Mouse (Mus musculus): ENCODE measurements around the gene Pdzd7. TPM values are rescaled to one million over a fixed set of nuclear protein-coding genes. Genes with fewer than 3 reads are reported as not detected.
A peak's percentile ranks its signal among the peaks of the same experiment; 100 is the strongest.

Gene Pdzd7
- polyA plus RNA-seq, 1 experiment from 2014 or later: 0.72 TPM

- H3K4me2 ChIP-seq (replicated peaks): no peak overlapping the region
- no peak overlapping the region for H3K9ac ChIP-seq
- H3K27ac ChIP-seq: no peak overlapping the region
- H3K36me3 ChIP-seq: peaks cover 69% of the 10 kb centered on the region
- no peak for ATAC-seq (ENCODE audit: low FRiP score)
- no peaks in the 10 kb centered on the region for H3K9me3 ChIP-seq (replicated peaks)
- no peaks in the 10 kb centered on the region for H3K27me3 ChIP-seq
- H3K4me3 ChIP-seq: no peak overlapping the region
- H3K4me1 ChIP-seq: no peaks in the 10 kb centered on the region
- WGBS: 82% methylated on average over 11 of the region's 11 CpGs
Measured at GRCm38 (mm10) chr19:44997786-44998185, 47.7 kb downstream of the Pdzd7 start.

- Histone ChIP-seq H3K9ac (no peak overlapping the region), H3K27me3 (no peaks in the 10 kb centered on the region), H3K27ac (no peak overlapping the region), H3K4me3 (no peak overlapping the region), H3K9me3 (replicated peaks) (no peaks in the 10 kb centered on the region), H3K36me3 (peaks cover 19% of the 10 kb centered on the region), H3K4me2 (replicated peaks) (no peak overlapping the region), H3K4me1 (peaks cover 30% of the 10 kb centered on the region)
- no peak for ATAC-seq (ENCODE audit: low FRiP score)
- 65% methylated on average over 7 of the region's 7 CpGs for WGBS
Measured at GRCm38 (mm10) chr19:44992712-44993111, 52.8 kb downstream of the Pdzd7 start.

- no peak for ATAC-seq (ENCODE audit: low FRiP score)
- no peaks in the 10 kb centered on the region for H3K9me3 ChIP-seq (replicated peaks)
- H3K36me3 ChIP-seq: peaks cover 15% of the 10 kb centered on the region; the same call in 1 of the 2 replicates
- H3K4me2 ChIP-seq (replicated peaks): no peak overlapping the region
- H3K27me3 ChIP-seq: no peaks in the 10 kb centered on the region
- no peak overlapping the region for H3K4me3 ChIP-seq
- no peak overlapping the region for H3K27ac ChIP-seq
- peaks cover 30% of the 10 kb centered on the region for H3K4me1 ChIP-seq
- H3K9ac ChIP-seq: no peak overlapping the region
- WGBS: 50% methylated on average over 7 of the region's 7 CpGs
Measured at GRCm38 (mm10) chr19:44992246-44992645, 53.3 kb downstream of the Pdzd7 start.

- H3K9me3 ChIP-seq (replicated peaks): no peaks in the 10 kb centered on the region
- peak overlapping the region; percentile 67; the same call in 1 of the 2 replicates for H3K4me3 ChIP-seq
- 72% methylated on average over 8 of the region's 8 CpGs for WGBS
- peaks cover 30% of the 10 kb centered on the region for H3K4me1 ChIP-seq
- H3K36me3 ChIP-seq: 0 out of 2 replicates have a peak, but pooled peaks cover 4% of the 10 kb centered on the region
- no peak overlapping the region for H3K27ac ChIP-seq
- ATAC-seq (ENCODE audit: low FRiP score): no peak
- H3K4me2 ChIP-seq (replicated peaks): peak overlapping the region; percentile 78
- H3K9ac ChIP-seq: peak overlapping the region; percentile 86
- no peaks in the 10 kb centered on the region for H3K27me3 ChIP-seq
Measured at GRCm38 (mm10) chr19:44991031-44991430, 54.5 kb downstream of the Pdzd7 start.

DNA sequence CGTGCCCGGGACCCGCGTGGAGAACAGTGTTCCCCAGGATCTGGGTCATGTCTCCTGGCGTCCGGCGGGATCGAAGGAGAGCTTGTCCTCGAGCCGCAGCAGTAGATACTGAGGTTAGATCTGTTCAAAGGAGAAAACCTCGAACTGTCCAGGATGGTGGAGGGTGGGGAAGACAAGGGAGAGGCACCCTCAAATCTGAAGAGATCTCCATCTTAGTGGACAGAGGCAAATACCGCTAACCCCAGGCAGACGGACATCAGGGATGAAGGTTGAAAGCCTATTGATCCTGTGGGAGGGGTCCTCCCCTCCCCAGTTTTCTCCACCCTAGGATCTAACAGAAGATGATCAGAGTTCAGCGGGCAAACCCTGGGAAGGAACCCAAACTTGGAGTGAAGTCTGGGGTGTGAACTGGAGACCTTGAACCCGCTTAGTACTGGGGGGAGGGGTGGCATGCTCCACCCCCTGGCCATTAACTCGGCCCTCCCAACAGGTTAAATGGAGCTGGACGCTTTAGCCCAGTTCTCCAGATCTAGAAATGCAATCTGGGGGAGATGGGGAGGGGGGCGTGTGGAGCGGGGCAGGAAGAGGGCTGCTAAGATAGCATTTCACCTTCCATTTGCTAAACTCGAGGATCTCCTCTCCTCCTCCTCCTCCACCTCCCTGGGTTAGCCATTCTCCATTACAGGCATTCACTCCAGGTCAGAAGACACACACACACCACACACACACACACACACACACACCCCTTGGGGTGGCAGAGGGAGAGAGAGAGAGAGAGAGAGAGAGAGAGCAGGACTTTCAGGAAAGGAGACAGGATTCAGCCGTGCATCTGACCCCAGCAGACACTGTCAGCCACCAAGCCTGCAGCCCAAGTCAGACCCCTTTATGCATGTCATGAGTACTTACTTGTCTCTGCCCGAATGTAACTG is 55.7 kb downstream of the Pdzd7 start:
- WGBS: 6% methylated on average over 22 of the region's 22 CpGs
- Histone ChIP-seq H3K36me3 (0 out of 2 replicates have a peak, but pooled peaks cover 4% of the 10 kb centered on the region), H3K9me3 (replicated peaks) (no peaks in the 10 kb centered on the region), H3K4me3 (peak overlapping the region; percentile 67), H3K4me2 (replicated peaks) (peak overlapping the region; percentile 78), H3K27me3 (no peaks in the 10 kb centered on the region), H3K27ac (peak overlapping the region; percentile 57), H3K4me1 (peaks cover 30% of the 10 kb centered on the region), H3K9ac (peak overlapping the region; percentile 86)
- ATAC-seq (ENCODE audit: low FRiP score): peak; percentile 47; the same call in 1 of the 2 replicates

GRCm38 (mm10) chr19:44988831-44989566 is 56.5 kb downstream of the Pdzd7 start, which contains the start of gene Sema4g:
Sema4g (plus strand) TSS chr19:44989101.
- Histone ChIP-seq H3K27me3 (no peaks in the 10 kb centered on the region), H3K4me1 (peaks cover 30% of the 10 kb centered on the region), H3K27ac (peak within 1 kb of the TSS; percentile 57), H3K9ac (peak within 1 kb of the TSS; percentile 86), H3K4me3 (peak within 1 kb of the TSS; percentile 67), H3K36me3 (0 out of 2 replicates have a peak, but pooled peaks cover 4% of the 10 kb centered on the region), H3K4me2 (replicated peaks) (peak within 1 kb of the TSS; percentile 78), H3K9me3 (replicated peaks) (no peaks in the 10 kb centered on the region)
- 1% methylated on average over 49 of the region's 58 CpGs for WGBS
- ATAC-seq (ENCODE audit: low FRiP score): peak; percentile 84

GRCm38 (mm10) chr19:44988321-44988720 is 57.2 kb downstream of the Pdzd7 start:
- Histone ChIP-seq H3K4me3 (peak overlapping the region; percentile 67), H3K27me3 (no peaks in the 10 kb centered on the region), H3K4me2 (replicated peaks) (peak overlapping the region; percentile 78), H3K4me1 (peaks cover 30% of the 10 kb centered on the region), H3K9ac (peak overlapping the region; percentile 86; the same call in 1 of the 2 replicates), H3K9me3 (replicated peaks) (no peaks in the 10 kb centered on the region), H3K36me3 (0 out of 2 replicates have a peak, but pooled peaks cover 4% of the 10 kb centered on the region), H3K27ac (peak overlapping the region; percentile 57; the same call in 1 of the 2 replicates)
- no peak for ATAC-seq (ENCODE audit: low FRiP score)
- WGBS: 37% methylated on average over 9 of the region's 9 CpGs

DNA sequence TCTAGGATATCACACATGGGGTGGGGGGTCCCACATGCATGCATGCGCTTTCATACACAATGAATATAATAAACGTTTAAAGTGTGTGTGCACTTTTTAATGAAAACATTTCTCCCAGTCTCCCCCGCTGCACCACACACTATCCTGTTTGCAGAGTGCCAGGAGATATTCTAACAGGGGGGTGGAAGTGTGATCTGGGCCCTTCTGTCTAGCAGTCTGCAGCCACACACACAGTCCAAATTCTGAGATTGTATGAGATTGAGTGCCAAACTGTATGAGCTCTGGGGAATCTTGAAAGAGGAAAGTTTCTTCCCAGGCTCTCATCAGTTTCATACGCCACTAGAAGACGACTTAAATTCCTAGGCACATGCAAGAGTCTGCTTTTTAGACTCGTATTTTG is 57.7 kb downstream of the Pdzd7 start:
- Histone ChIP-seq H3K9ac (no peak overlapping the region), H3K4me3 (no peak overlapping the region), H3K9me3 (replicated peaks) (no peaks in the 10 kb centered on the region), H3K27me3 (no peaks in the 10 kb centered on the region), H3K4me1 (peaks cover 30% of the 10 kb centered on the region), H3K27ac (no peak overlapping the region), H3K36me3 (0 out of 2 replicates have a peak, but pooled peaks cover under 1% of the 10 kb centered on the region), H3K4me2 (replicated peaks) (no peak overlapping the region)
- ATAC-seq (ENCODE audit: low FRiP score): no peak
- 66% methylated on average over 6 of the region's 6 CpGs for WGBS

DNA sequence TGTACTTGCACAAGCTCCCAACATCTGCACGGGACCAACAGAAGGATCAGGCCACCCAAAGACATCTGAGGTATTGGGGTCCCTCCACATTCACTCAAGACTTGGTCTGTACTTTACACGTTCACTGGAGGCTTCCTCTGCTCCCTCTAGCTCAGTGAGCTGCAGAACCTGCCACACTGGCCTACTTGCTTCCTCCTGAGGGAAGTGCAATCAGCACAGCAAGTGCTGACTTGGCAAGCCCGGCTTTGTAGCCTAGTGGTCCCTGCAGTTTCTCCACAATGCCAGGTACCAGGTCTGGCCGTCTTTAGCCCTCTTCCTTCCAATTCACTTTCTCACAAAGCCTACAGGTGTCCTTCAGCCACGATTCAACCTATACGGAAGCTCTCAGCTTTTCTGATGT is 58.5 kb downstream of the Pdzd7 start:
- no peak overlapping the region for H3K4me2 ChIP-seq (replicated peaks)
- no peak overlapping the region for H3K9ac ChIP-seq
- no peaks in the 10 kb centered on the region for H3K27me3 ChIP-seq
- 70% methylated on average over 6 of the region's 6 CpGs for WGBS
- H3K27ac ChIP-seq: no peak overlapping the region
- no peak overlapping the region for H3K4me3 ChIP-seq
- 0 out of 2 replicates have a peak, but pooled peaks cover under 1% of the 10 kb centered on the region for H3K36me3 ChIP-seq
- H3K4me1 ChIP-seq: peaks cover 30% of the 10 kb centered on the region
- H3K9me3 ChIP-seq (replicated peaks): no peaks in the 10 kb centered on the region
- no peak for ATAC-seq (ENCODE audit: low FRiP score)

GRCm38 (mm10) chr19:44985159-44985988 is 60.1 kb downstream of the Pdzd7 start:
- Histone ChIP-seq H3K4me3 (no peak overlapping the region), H3K4me2 (replicated peaks) (no peak overlapping the region), H3K4me1 (peaks cover 15% of the 10 kb centered on the region), H3K9ac (no peak overlapping the region), H3K27me3 (no peaks in the 10 kb centered on the region), H3K36me3 (peaks cover 15% of the 10 kb centered on the region), H3K27ac (no peak overlapping the region), H3K9me3 (replicated peaks) (no peaks in the 10 kb centered on the region)
- WGBS: 63% methylated on average over 5 of the region's 5 CpGs
- no peak for ATAC-seq (ENCODE audit: low FRiP score)

DNA sequence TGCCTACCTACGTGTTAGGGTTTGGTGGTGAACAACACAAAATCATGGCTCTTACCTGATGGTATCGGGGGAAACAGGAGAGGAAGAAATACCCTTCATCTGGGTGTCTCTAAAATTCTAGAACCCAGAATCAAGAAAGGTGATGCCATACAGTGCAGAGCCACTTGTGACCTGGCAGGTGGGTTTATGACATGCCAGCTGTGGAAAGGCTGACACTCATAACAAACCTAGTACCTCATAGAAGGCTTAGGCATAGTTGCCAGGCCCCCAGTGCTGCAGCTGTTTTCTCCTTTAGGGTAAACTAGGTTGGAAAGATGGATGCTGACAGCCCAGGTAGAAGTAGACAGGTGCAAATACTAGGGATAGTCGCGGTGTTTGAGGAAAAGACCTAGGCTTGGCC is 61.1 kb downstream of the Pdzd7 start:
- no peaks in the 10 kb centered on the region for H3K27me3 ChIP-seq
- WGBS: 97% methylated on average over 4 of the region's 4 CpGs
- H3K4me2 ChIP-seq (replicated peaks): no peak overlapping the region
- H3K9ac ChIP-seq: no peak overlapping the region
- H3K9me3 ChIP-seq (replicated peaks): no peaks in the 10 kb centered on the region
- H3K36me3 ChIP-seq: peaks cover 22% of the 10 kb centered on the region
- no peak overlapping the region for H3K27ac ChIP-seq
- no peak for ATAC-seq (ENCODE audit: low FRiP score)
- H3K4me1 ChIP-seq: 0 out of 2 replicates have a peak, but pooled peaks cover 5% of the 10 kb centered on the region
- H3K4me3 ChIP-seq: no peak overlapping the region

Data from hindbrain, embryonic 12.5 days (tissue).